Mouse (Mus musculus) left cerebral cortex, adult 18-20 months (tissue): ENCODE results near the gene 4930503B20Rik. TPM values are rescaled to one million over a fixed set of nuclear protein-coding genes. Genes with fewer than 3 reads are reported as not detected.
A peak's percentile ranks its signal among the peaks of the same experiment; 100 is the strongest.

Experiments used
- DNase-seq, 2 experiments: peaks; one replicate each; pipeline ENCODE4 v3.0.0; 2021 to 2022; ENCODE audit warnings: low spot score in 2 of 2, mixed read lengths in 1 of 2
- total RNA-seq, 2 experiments: library from RNA; stranded (reverse); gene quantifications; 2 replicates each; pipeline ENCODE4 v1.2.3; 2021

The 4930503B20Rik gene
- total RNA-seq, 2 experiments from 2014 or later: not detected

GRCm38 (mm10) chr3:146652431-146652830, 1.3 kb upstream of the 4930503B20Rik start:
- no peak for DNase-seq

- DNase-seq: no peak
Observed at GRCm38 (mm10) chr3:146650716-146651115, 401 bp downstream of the 4930503B20Rik start.

GRCm38 (mm10) chr3:146649311-146649894, 1.7 kb downstream of the 4930503B20Rik start:
- DNase-seq: no peak

- DNase-seq: no peak
Observed at GRCm38 (mm10) chr3:146641818-146642427, 9.2 kb downstream of the 4930503B20Rik start.

GRCm38 (mm10) chr3:146632506-146632905, 18.6 kb downstream of the 4930503B20Rik start:
- no peak for DNase-seq

- no peak for DNase-seq
Observed at GRCm38 (mm10) chr3:146628227-146628982, 22.7 kb downstream of the 4930503B20Rik start.

GRCm38 (mm10) chr3:146625766-146626165, 25.4 kb downstream of the 4930503B20Rik start:
- DNase-seq: peak; percentile 15 to 19

GRCm38 (mm10) chr3:146621966-146622365, 29.2 kb downstream of the 4930503B20Rik start:
- peak; percentile 50 to 57 for DNase-seq

- DNase-seq: peak; percentile 79 to 85
Observed at GRCm38 (mm10) chr3:146620555-146621249, 30.4 kb downstream of the 4930503B20Rik start.

GRCm38 (mm10) chr3:146620101-146620500, 31.0 kb downstream of the 4930503B20Rik start:
- DNase-seq: peak; percentile 34 to 60

- no peak for DNase-seq
Observed at GRCm38 (mm10) chr3:146618357-146618756, 32.8 kb downstream of the 4930503B20Rik start.

GRCm38 (mm10) chr3:146617946-146618345, 33.2 kb downstream of the 4930503B20Rik start:
- DNase-seq: no peak

- DNase-seq: no peak
Observed at GRCm38 (mm10) chr3:146616533-146617283, 34.4 kb downstream of the 4930503B20Rik start.

GRCm38 (mm10) chr3:146615496-146615895, 35.6 kb downstream of the 4930503B20Rik start, which contains the start of gene Dnase2b:
Gene Dnase2b, minus strand, starts transcription at chr3:146615596.
- no peak for DNase-seq

- DNase-seq: no peak
Observed at GRCm38 (mm10) chr3:146611821-146612220, 39.3 kb downstream of the 4930503B20Rik start.

- no peak for DNase-seq
Observed at GRCm38 (mm10) chr3:146611261-146611660, 39.9 kb downstream of the 4930503B20Rik start.

GRCm38 (mm10) chr3:146610322-146610721, 40.8 kb downstream of the 4930503B20Rik start:
- DNase-seq: peak; percentile 30 to 54

GRCm38 (mm10) chr3:146607368-146607767, 43.7 kb downstream of the 4930503B20Rik start:
- DNase-seq: peak; percentile 43 to 59

GRCm38 (mm10) chr3:146604647-146605046, 46.5 kb downstream of the 4930503B20Rik start:
- no peak for DNase-seq

- DNase-seq: no peak
Observed at GRCm38 (mm10) chr3:146602531-146602930, 48.6 kb downstream of the 4930503B20Rik start.

GRCm38 (mm10) chr3:146601205-146601604, 49.9 kb downstream of the 4930503B20Rik start:
- no peak for DNase-seq
